Mouse (Mus musculus) cerebellum, postnatal 10 days (tissue): ENCODE measurements around the gene Cnih3.

Experiments
- DNase-seq, 2 experiments: peaks; one replicate each; pipeline ENCODE4 v3.0.0; 2021; ENCODE audit warnings: mixed read lengths in 2 of 2

Cnih3 gene

GRCm38 (mm10) chr1:181456911-181457310 lies 104.5 kb downstream of the Cnih3 start:
- no peak for DNase-seq

- DNase-seq = peak; percentile 79 to 85
Measured at GRCm38 (mm10) chr1:181459431-181460105, 107.1 kb downstream of the Cnih3 start.

GRCm38 (mm10) chr1:181460283-181460682 lies 107.9 kb downstream of the Cnih3 start:
- DNase-seq = no peak

GRCm38 (mm10) chr1:181461484-181461883 lies 109.1 kb downstream of the Cnih3 start:
- DNase-seq = no peak

GRCm38 (mm10) chr1:181462051-181462905 lies 109.8 kb downstream of the Cnih3 start:
- no peak for DNase-seq

- no peak for DNase-seq
Measured at GRCm38 (mm10) chr1:181462906-181463179, 110.4 kb downstream of the Cnih3 start.

- peak; percentile 25 to 41 for DNase-seq
Measured at GRCm38 (mm10) chr1:181465027-181465426, 112.6 kb downstream of the Cnih3 start.

GRCm38 (mm10) chr1:181466040-181466439 lies 113.6 kb downstream of the Cnih3 start:
- peak in 1 of 2 experiments; percentile 39 for DNase-seq

GRCm38 (mm10) chr1:181466601-181467320 lies 114.3 kb downstream of the Cnih3 start:
- peak; percentile 87 to 92 for DNase-seq

GRCm38 (mm10) chr1:181467321-181467670 lies 114.9 kb downstream of the Cnih3 start:
- no peak for DNase-seq

GRCm38 (mm10) chr1:181469415-181469814 lies 117.0 kb downstream of the Cnih3 start:
- DNase-seq = no peak

GRCm38 (mm10) chr1:181476141-181476540 lies 123.7 kb downstream of the Cnih3 start:
- peak; percentile 19 to 44 for DNase-seq

GRCm38 (mm10) chr1:181476557-181476956 lies 124.1 kb downstream of the Cnih3 start:
- no peak for DNase-seq

GRCm38 (mm10) chr1:181484696-181485095 lies 132.3 kb downstream of the Cnih3 start:
- DNase-seq = peak; percentile 62 to 64

- no peak for DNase-seq
Measured at GRCm38 (mm10) chr1:181503471-181503870, 151.0 kb downstream of the Cnih3 start.

- DNase-seq = no peak
Measured at GRCm38 (mm10) chr1:181505367-181505766, 152.9 kb downstream of the Cnih3 start.
